Mouse (Mus musculus) hindbrain, embryonic 11.5 days (tissue): Measurements from ENCODE around the gene Pip5k1a. TPM values are rescaled to one million over a fixed set of nuclear protein-coding genes. Genes with fewer than 3 reads are reported as not detected.

Source experiments
- ATAC-seq: fragments of 200-750 bp; cut with Nextera tagmentation; 2 replicates; pipeline ENCODE4 v1.8.0; 2017; ENCODE audit warnings: mild to moderate bottlenecking, moderate TSS enrichment, moderate library complexity; ENCODE audit not compliant: low FRiP score
- DNase-seq: peaks from one replicate; pipeline ENCODE4 v3.0.0-alpha.2; 2015; ENCODE audit warnings: low spot score
- H3K27ac ChIP-seq: fragments of 300-500 bp; sonication (generic); 2 replicates; pipeline ENCODE4 v1.5.1; 2014; ENCODE audit warnings: mild to moderate bottlenecking, low read depth, low read length
- H3K27me3 ChIP-seq: fragments of 300-500 bp; sonication (generic); 2 replicates; pipeline ENCODE4 v1.6.1; 2014; ENCODE audit warnings: mild to moderate bottlenecking, low read length, moderate library complexity, mixed read lengths; ENCODE audit not compliant: control insufficient read depth, insufficient read depth
- H3K36me3 ChIP-seq: fragments of 300-500 bp; sonication (generic); 2 replicates; pipeline ENCODE4 v1.6.1; 2014; ENCODE audit warnings: mild to moderate bottlenecking, low read length, moderate library complexity, mixed read lengths; ENCODE audit not compliant: control insufficient read depth, insufficient read depth
- H3K4me1 ChIP-seq: fragments of 300-500 bp; sonication (generic); replicated peaks from 2 replicates; pipeline ENCODE4 v1.6.1; 2014; ENCODE audit warnings: low read length, mixed read lengths; ENCODE audit not compliant: control insufficient read depth, insufficient read depth
- H3K4me2 ChIP-seq: fragments of 300-500 bp; sonication (generic); replicated peaks from 2 replicates; pipeline ENCODE4 v1.6.1; 2014; ENCODE audit warnings: mild to moderate bottlenecking, low read depth, low read length
- H3K4me3 ChIP-seq: fragments of 300-500 bp; sonication (generic); 2 replicates; pipeline ENCODE4 v1.5.1; 2014; ENCODE audit warnings: low read depth, low read length
- H3K9ac ChIP-seq: fragments of 300-500 bp; sonication (generic); 2 replicates; pipeline ENCODE4 v1.6.1; 2014; ENCODE audit warnings: low read depth, low read length
- H3K9me3 ChIP-seq: fragments of 300-500 bp; sonication (generic); 2 replicates; pipeline ENCODE4 v1.6.1; 2016; ENCODE audit warnings: low read length; ENCODE audit not compliant: control insufficient read depth
- WGBS: fragments of 180-500 bp; shearing (Covaris S2); extraction: QIAGEN DNeasy Blood & Tissue Kit; methylation state at CpG from one replicate; pipeline ENCODE4 v1.1.7; 2014; 5-methylcytosine and 5-hydroxymethylcytosine counted together
- polyA plus RNA-seq: library from polyadenylated mRNA; unstranded; fragments of >200 nt; fragmentation: Nextera tagmentation; extraction: Ambion mirVana; gene quantifications from 2 replicates; pipeline ENCODE4 v1.2.1, GENCODE M21; 2014

Pip5k1a gene
- polyA plus RNA-seq, 1 experiment from 2014 or later = 15.0 TPM

DNA sequence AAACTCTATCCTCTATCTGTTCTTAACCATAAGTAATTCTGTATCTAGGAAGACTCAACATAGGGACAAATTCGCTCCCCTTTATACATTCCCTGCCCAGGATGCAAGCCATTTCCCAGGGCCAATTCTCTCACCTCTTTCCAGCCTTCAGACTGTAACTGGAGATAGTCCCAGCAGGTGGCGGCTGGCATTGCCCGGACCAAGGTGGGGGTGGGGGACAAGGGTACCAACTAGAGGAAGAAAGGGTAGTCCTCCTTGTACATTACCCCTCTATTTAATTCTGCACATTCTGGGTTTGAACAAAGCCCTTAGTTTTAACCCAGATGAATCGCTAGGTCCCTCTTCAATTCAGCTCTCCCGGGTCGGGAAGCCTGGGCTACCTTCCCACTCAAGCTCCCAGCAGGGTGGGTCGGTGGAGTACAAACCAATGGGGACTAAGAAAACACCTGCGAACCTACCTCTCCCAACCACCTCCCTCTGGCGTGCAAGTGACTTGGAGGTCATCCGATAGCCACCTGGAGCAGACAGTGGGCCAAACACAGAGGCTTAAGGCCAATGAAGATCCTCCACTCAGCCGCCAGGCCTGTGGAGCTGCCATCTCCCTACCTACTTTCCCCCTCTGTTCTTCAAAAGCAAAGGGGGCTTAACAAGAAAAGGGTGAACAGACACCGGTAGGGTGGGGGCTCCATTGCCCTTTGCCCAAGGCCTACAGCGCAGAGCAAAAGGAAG, 92.9 kb downstream of the Pip5k1a start:
- Histone ChIP-seq H3K4me3 (peak overlapping the region; percentile 82), H3K27ac (peak overlapping the region; percentile 69; the same call in 1 of the 2 replicates), H3K9ac (peak overlapping the region; percentile 82), H3K27me3 (no peaks in the 10 kb centered on the region), H3K4me1 (no peaks in the 10 kb centered on the region), H3K36me3 (0 out of 2 replicates have a peak, but pooled peaks cover 15% of the 10 kb centered on the region), H3K4me2 (peak overlapping the region; percentile 92), H3K9me3 (no peaks in the 10 kb centered on the region)
- WGBS = 14% methylated on average over 13 of the region's 13 CpGs
- no peak for ATAC-seq
- DNase-seq = peak; percentile 40

GRCm38 (mm10) chr3:95012982-95013381, 93.7 kb downstream of the Pip5k1a start:
- Histone ChIP-seq H3K27me3 (no peaks in the 10 kb centered on the region), H3K9ac (no peak overlapping the region), H3K4me1 (no peaks in the 10 kb centered on the region), H3K4me2 (peak overlapping the region; percentile 92; the same call in 1 of the 2 replicates), H3K27ac (no peak overlapping the region), H3K4me3 (no peak overlapping the region), H3K36me3 (0 out of 2 replicates have a peak, but pooled peaks cover 18% of the 10 kb centered on the region), H3K9me3 (no peaks in the 10 kb centered on the region)
- DNase-seq (no peak), ATAC-seq (no peak)
- WGBS = 72% methylated on average over 3 of the region's 3 CpGs

DNA sequence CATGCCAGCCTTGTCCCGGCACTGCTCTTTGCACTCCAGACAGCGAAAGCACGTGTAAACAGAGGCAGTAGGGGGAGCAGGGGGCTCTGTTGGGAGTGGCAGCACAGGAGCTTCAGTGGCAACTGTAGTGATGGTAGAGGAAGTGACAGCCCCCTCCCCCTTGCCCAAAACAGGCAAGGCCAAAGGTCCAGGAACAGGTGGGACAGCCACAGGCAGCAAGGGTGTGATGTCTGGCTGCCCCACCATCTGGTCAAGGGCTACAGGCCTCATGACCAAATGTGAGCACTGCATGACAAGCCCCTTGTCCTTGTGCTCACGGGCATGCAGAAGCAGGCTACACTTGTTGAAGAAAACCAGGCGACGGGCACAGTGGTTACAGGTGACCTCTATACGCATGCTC, 96.3 kb downstream of the Pip5k1a start:
- no peak overlapping the region for H3K9ac ChIP-seq
- ATAC-seq = no peak
- H3K4me1 ChIP-seq = no peaks in the 10 kb centered on the region
- no peak overlapping the region for H3K4me3 ChIP-seq
- peaks cover 25% of the 10 kb centered on the region; the same call in 1 of the 2 replicates for H3K36me3 ChIP-seq
- no peak for DNase-seq
- H3K27me3 ChIP-seq = no peaks in the 10 kb centered on the region
- no peak overlapping the region for H3K27ac ChIP-seq
- no peak overlapping the region for H3K4me2 ChIP-seq
- WGBS = 83% methylated on average over 7 of the region's 7 CpGs
- H3K9me3 ChIP-seq = no peaks in the 10 kb centered on the region

Other genes with a start within 250 kb of the Pip5k1a start
- 357 and 379 TPM in 2 replicates for gene Psmb4, start 220.0 kb downstream of the Pip5k1a start, polyA plus RNA-seq
- 6.9 and 7.4 TPM in 2 replicates for gene Selenbp1, start 173.9 kb downstream of the Pip5k1a start, polyA plus RNA-seq
- 6.0 and 8.9 TPM in 2 replicates for gene Rfx5, start 152.9 kb downstream of the Pip5k1a start, polyA plus RNA-seq
- gene Pi4kb, start 132.2 kb downstream of the Pip5k1a start, polyA plus RNA-seq = 22.1 and 24.4 TPM in 2 replicates
- 21.2 and 29.6 TPM in 2 replicates for gene Zfp687, start 91.5 kb downstream of the Pip5k1a start, polyA plus RNA-seq
- gene Psmd4, start 64.3 kb downstream of the Pip5k1a start, polyA plus RNA-seq = 328 and 329 TPM in 2 replicates
- 232 and 236 TPM in 2 replicates for gene Vps72, start 4.1 kb upstream of the Pip5k1a start, polyA plus RNA-seq
- gene Tmod4, start 17.5 kb upstream of the Pip5k1a start, polyA plus RNA-seq = 0.68 and 1.1 TPM in 2 replicates
- gene Scnm1, start 27.1 kb upstream of the Pip5k1a start, polyA plus RNA-seq = 83.2 and 84.9 TPM in 2 replicates
- 12.5 and 19.3 TPM in 2 replicates for gene Lysmd1, start 27.2 kb upstream of the Pip5k1a start, polyA plus RNA-seq
- gene Tnfaip8l2, start 35.4 kb upstream of the Pip5k1a start, polyA plus RNA-seq = 1.7 and 2.1 TPM in 2 replicates
- 22.6 and 27.0 TPM in 2 replicates for gene Sema6c, start 53.5 kb upstream of the Pip5k1a start, polyA plus RNA-seq
- 6.1 and 9.7 TPM in 2 replicates for gene Gabpb2, start 111.0 kb upstream of the Pip5k1a start, polyA plus RNA-seq
- gene Cdc42se1, start 121.8 kb upstream of the Pip5k1a start, polyA plus RNA-seq = 110 and 117 TPM in 2 replicates
- gene Mllt11, start 125.2 kb upstream of the Pip5k1a start, polyA plus RNA-seq = 171 and 203 TPM in 2 replicates
- 0.21 TPM in 1 of 2 replicates, not detected in the other for gene Gm128, start 134.7 kb upstream of the Pip5k1a start, polyA plus RNA-seq
- 0.61 and 0.73 TPM in 2 replicates for gene Bnipl, start 144.3 kb upstream of the Pip5k1a start, polyA plus RNA-seq
- 42.2 and 46.5 TPM in 2 replicates for gene Mindy1, start 174.4 kb upstream of the Pip5k1a start, polyA plus RNA-seq
- gene Prune1, start 175.1 kb upstream of the Pip5k1a start, polyA plus RNA-seq = 31.0 and 31.3 TPM in 2 replicates
- 1.6 and 2.1 TPM in 2 replicates for gene Anxa9, start 200.2 kb upstream of the Pip5k1a start, polyA plus RNA-seq
- 101 and 105 TPM in 2 replicates for gene Cers2, start 207.9 kb upstream of the Pip5k1a start, polyA plus RNA-seq